Mouse (Mus musculus) myocyte (in vitro differentiated cells): ENCODE data around the gene Gsdme.

Experiments used
- CEBPB ChIP-seq: IDR thresholded peaks from 2 replicates; pipeline ENCODE4 v1.6.1; 2011; ENCODE audit warnings: mild to moderate bottlenecking, moderate library complexity; ENCODE audit not compliant: poor library complexity, insufficient read depth, severe bottlenecking
- E2F4 ChIP-seq: IDR thresholded peaks from one replicate; pipeline ENCODE4 v1.6.1; 2011; ENCODE audit warnings: mild to moderate bottlenecking, control low read depth, moderate library complexity; ENCODE audit not compliant: insufficient read depth
- MAX ChIP-seq: IDR thresholded peaks from one replicate; pipeline ENCODE4 v1.6.1; 2011; ENCODE audit warnings: low read depth, mild to moderate bottlenecking, control low read depth
- MYOD1 ChIP-seq, 3 experiments: IDR thresholded peaks; one replicate each; pipeline ENCODE4 v1.6.1; 2011; ENCODE audit warnings: control low read depth in 2 of 3, low read depth in 2 of 3, mild to moderate bottlenecking in 2 of 3, moderate library complexity in 1 of 3; ENCODE audit not compliant: insufficient read length in 2 of 3, control insufficient read depth in 1 of 3
- MYOG ChIP-seq, 3 experiments: IDR thresholded peaks; one replicate each; pipeline ENCODE4 v1.6.1; 2011; ENCODE audit warnings: control low read depth in 2 of 3, low read depth in 2 of 3, mild to moderate bottlenecking in 2 of 3; ENCODE audit not compliant: insufficient read length in 2 of 3, control insufficient read depth in 1 of 3, insufficient read depth in 1 of 3
- POLR2A ChIP-seq: IDR thresholded peaks from one replicate; pipeline ENCODE4 v1.6.1; 2011; ENCODE audit warnings: low read depth, mild to moderate bottlenecking, control low read depth, moderate library complexity; ENCODE audit not compliant: insufficient read length
- POLR2AphosphoS2 ChIP-seq: IDR thresholded peaks from one replicate; pipeline ENCODE4 v1.6.1; 2011; ENCODE audit warnings: low read depth, control low read depth; ENCODE audit not compliant: insufficient read length
- REST ChIP-seq: IDR thresholded peaks from one replicate; pipeline ENCODE4 v1.6.1; 2011; ENCODE audit warnings: mild to moderate bottlenecking, control low read depth, moderate library complexity; ENCODE audit not compliant: insufficient read depth, insufficient read length
- SRF ChIP-seq: IDR thresholded peaks from one replicate; pipeline ENCODE4 v1.6.1; 2011; ENCODE audit warnings: low read depth; ENCODE audit not compliant: control insufficient read depth, insufficient read length
- TCF12 ChIP-seq: IDR thresholded peaks from one replicate; pipeline ENCODE4 v1.6.1; 2011; ENCODE audit warnings: mild to moderate bottlenecking, control low read depth; ENCODE audit not compliant: poor library complexity, insufficient read depth, severe bottlenecking
- TCF3 ChIP-seq: IDR thresholded peaks from one replicate; pipeline ENCODE4 v1.6.1; 2011; ENCODE audit warnings: low read depth, control low read depth; ENCODE audit not compliant: insufficient read length
- USF1 ChIP-seq: IDR thresholded peaks from one replicate; pipeline ENCODE4 v1.6.1; 2011; ENCODE audit warnings: low read depth, mild to moderate bottlenecking, control low read depth, moderate library complexity

- TF ChIP-seq POLR2A (no peak), CEBPB (no peak), USF1 (no peak), MYOG (IDR thresholded peaks at IDR 0.05; ENCODE audit: control insufficient read depth in 1 of 3, insufficient read depth in 1 of 3, insufficient read length in 2 of 3, low read depth in 2 of 3) (no peak), MAX (no peak), POLR2AphosphoS2 (no peak), TCF12 (no peak), MYOD1 (IDR thresholded peaks at IDR 0.05; ENCODE audit: control insufficient read depth in 1 of 3, insufficient read length in 2 of 3, low read depth in 2 of 3) (no peak), REST (no peak), SRF (no peak), TCF3 (no peak), E2F4 (no peak)
Measured at GRCm38 (mm10) chr6:50273416-50273815, 9.8 kb upstream of the Gsdme start.
